Mouse (Mus musculus) CH12.LX (cell line): ENCODE data around the gene Gdpd5. TPM values are rescaled to one million over a fixed set of nuclear protein-coding genes. Genes with fewer than 3 reads are reported as not detected.

ENCODE experiments used
- DNase-seq: peaks from one replicate; pipeline ENCODE4 v3.0.0-alpha.2; 2013; ENCODE audit errors: extremely low read depth
- H3K27ac ChIP-seq: 2 replicates; pipeline ENCODE4 v1.5.1; 2012; ENCODE audit warnings: low read depth, mild to moderate bottlenecking, control low read depth, moderate library complexity; ENCODE audit not compliant: insufficient read depth
- H3K27me3 ChIP-seq: replicated peaks from 2 replicates; pipeline ENCODE3; 2012; ENCODE audit warnings: inconsistent platforms
- H3K36me3 ChIP-seq, 2 experiments: replicated peaks in 1 of 2; 2 replicates each; pipeline versions ENCODE3 to v1.6.1; 2012; ENCODE audit warnings: inconsistent platforms in 1 of 2, low read length in 1 of 2, mild to moderate bottlenecking in 1 of 2, mixed read lengths in 1 of 2, moderate library complexity in 1 of 2; ENCODE audit not compliant: control insufficient read depth in 1 of 2, insufficient read depth in 1 of 2
- H3K4me1 ChIP-seq, 2 experiments: 2 replicates each; pipeline ENCODE4 v1.6.1; 2012; ENCODE audit warnings: inconsistent platforms in 1 of 2, moderate library complexity in 1 of 2; ENCODE audit not compliant: insufficient read depth in 2 of 2, control insufficient read depth in 1 of 2
- H3K4me2 ChIP-seq: 2 replicates; pipeline ENCODE4 v1.6.1; 2012; ENCODE audit warnings: low read depth, mild to moderate bottlenecking, control low read depth; ENCODE audit not compliant: poor library complexity, insufficient read depth, severe bottlenecking
- H3K4me3 ChIP-seq, 3 experiments: fragments of 150-350 bp in 1 of 3; sonication (generic) in 1 of 3; replicated peaks in 1 of 3; 2 replicates each; pipeline versions ENCODE3 to v1.5.1; 2011 to 2012; ENCODE audit warnings: low read depth in 2 of 3, low read length in 2 of 3, mild to moderate bottlenecking in 2 of 3, moderate library complexity in 2 of 3, control low read depth in 1 of 3, improper control_type of control experiment in 1 of 3, inconsistent platforms in 1 of 3, mixed read lengths in 1 of 3; ENCODE audit not compliant: poor library complexity in 1 of 3
- H3K79me2 ChIP-seq: replicated peaks from 2 replicates; pipeline ENCODE4 v1.6.1; 2012; ENCODE audit warnings: mild to moderate bottlenecking, moderate library complexity; ENCODE audit not compliant: control insufficient read depth, poor library complexity, insufficient read depth, severe bottlenecking; ENCODE audit errors: extremely low read depth
- H3K9ac ChIP-seq: 2 replicates; pipeline ENCODE4 v1.6.1; 2012; ENCODE audit warnings: low read depth, mild to moderate bottlenecking, control low read depth, moderate library complexity; ENCODE audit not compliant: insufficient read depth
- H3K9me3 ChIP-seq: replicated peaks from 2 replicates; pipeline ENCODE3; 2012; ENCODE audit warnings: low read length, inconsistent platforms, mixed read lengths
- CHD1 ChIP-seq: IDR thresholded peaks from 2 replicates; pipeline ENCODE4 v1.6.1; 2012; ENCODE audit warnings: low read depth, low read length, improper control_type of control experiment, inconsistent platforms
- CHD2 ChIP-seq: IDR thresholded peaks from 2 replicates; pipeline ENCODE4 v1.6.1; 2011; ENCODE audit warnings: low read length, improper control_type of control experiment
- CTCF ChIP-seq, 2 experiments: IDR thresholded peaks in 1 of 2; conservative IDR thresholded peaks in 1 of 2; 2 replicates each; pipeline ENCODE4 v1.5.1; 2011 to 2012; ENCODE audit warnings: low read depth in 2 of 2, low read length in 2 of 2, improper control_type of control experiment in 1 of 2, inconsistent platforms in 1 of 2, mild to moderate bottlenecking in 1 of 2, moderate library complexity in 1 of 2
- ELF1 ChIP-seq: IDR thresholded peaks from 2 replicates; pipeline ENCODE4 v1.6.1; 2014; ENCODE audit warnings: low read depth, mild to moderate bottlenecking, inconsistent platforms, low read length, improper control_type of control experiment
- EP300 ChIP-seq: IDR thresholded peaks from 2 replicates; pipeline ENCODE4 v1.6.1; 2011; ENCODE audit warnings: low read length, improper control_type of control experiment
- ETS1 ChIP-seq: conservative IDR thresholded peaks from 2 replicates; pipeline ENCODE4 v1.6.1; 2012; ENCODE audit warnings: low read depth, mild to moderate bottlenecking, inconsistent platforms, low read length, improper control_type of control experiment, moderate library complexity
- GABPA ChIP-seq: IDR thresholded peaks from 2 replicates; pipeline ENCODE4 v1.6.1; 2012; ENCODE audit warnings: low read depth, low read length, improper control_type of control experiment, inconsistent platforms; ENCODE audit not compliant: insufficient replicate concordance
- HCFC1 ChIP-seq: IDR thresholded peaks from 2 replicates; pipeline ENCODE4 v1.6.1; 2012; ENCODE audit warnings: low read depth, mild to moderate bottlenecking, inconsistent platforms, low read length, improper control_type of control experiment
- JUN ChIP-seq: IDR thresholded peaks from 2 replicates; pipeline ENCODE4 v1.6.1; 2011; ENCODE audit warnings: low read depth, mild to moderate bottlenecking, low read length, improper control_type of control experiment, moderate library complexity; ENCODE audit not compliant: insufficient read depth
- JUND ChIP-seq: conservative IDR thresholded peaks from 2 replicates; pipeline ENCODE4 v1.6.1; 2011; ENCODE audit warnings: low read depth, low read length, improper control_type of control experiment
- KAT2A ChIP-seq: IDR thresholded peaks from 2 replicates; pipeline ENCODE4 v1.6.1; 2012; ENCODE audit warnings: low read length, improper control_type of control experiment, inconsistent platforms; ENCODE audit not compliant: insufficient replicate concordance
- MAZ ChIP-seq: IDR thresholded peaks from 2 replicates; pipeline ENCODE4 v1.6.1; 2012; ENCODE audit warnings: low read depth, mild to moderate bottlenecking, inconsistent platforms, low read length, improper control_type of control experiment, moderate library complexity
- MEF2A ChIP-seq: IDR thresholded peaks from 2 replicates; pipeline ENCODE4 v1.6.1; 2014; ENCODE audit warnings: low read depth, mild to moderate bottlenecking, inconsistent platforms, low read length, improper control_type of control experiment, borderline replicate concordance
- MXI1 ChIP-seq: IDR thresholded peaks from 2 replicates; pipeline ENCODE4 v1.6.1; 2011; ENCODE audit warnings: mild to moderate bottlenecking, low read depth, low read length, improper control_type of control experiment
- MYC ChIP-seq: IDR thresholded peaks from 2 replicates; pipeline ENCODE4 v1.6.1; 2011; ENCODE audit warnings: low read depth, mild to moderate bottlenecking, improper control_type of control experiment, low read length
- NRF1 ChIP-seq: IDR thresholded peaks from 2 replicates; pipeline ENCODE4 v1.6.1; 2014; ENCODE audit warnings: low read depth, mild to moderate bottlenecking, inconsistent platforms, low read length, improper control_type of control experiment, moderate library complexity
- POLR2A ChIP-seq: IDR thresholded peaks from 2 replicates; pipeline ENCODE4 v1.6.1; 2011; ENCODE audit warnings: low read depth, mild to moderate bottlenecking, improper control_type of control experiment, low read length
- POLR2AphosphoS2 ChIP-seq: IDR thresholded peaks from 2 replicates; pipeline ENCODE4 v1.6.1; 2011; ENCODE audit warnings: low read depth, low read length, improper control_type of control experiment
- RAD21 ChIP-seq: IDR thresholded peaks from 2 replicates; pipeline ENCODE4 v1.6.1; 2011; ENCODE audit warnings: low read depth, mild to moderate bottlenecking, low read length, improper control_type of control experiment, moderate library complexity
- RCOR1 ChIP-seq: conservative IDR thresholded peaks from 2 replicates; pipeline ENCODE4 v1.6.1; 2012; ENCODE audit warnings: low read depth, mild to moderate bottlenecking, inconsistent platforms, low read length, improper control_type of control experiment
- SIN3A ChIP-seq: IDR thresholded peaks from 2 replicates; pipeline ENCODE4 v1.6.1; 2012; ENCODE audit warnings: low read length, improper control_type of control experiment, inconsistent platforms
- SMC3 ChIP-seq: IDR thresholded peaks from 2 replicates; pipeline ENCODE4 v1.6.1; 2011; ENCODE audit warnings: low read depth, low read length, improper control_type of control experiment
- TBP ChIP-seq: conservative IDR thresholded peaks from 2 replicates; pipeline ENCODE4 v1.6.1; 2011; ENCODE audit warnings: low read depth, low read length, improper control_type of control experiment
- USF1 ChIP-seq: IDR thresholded peaks from 2 replicates; pipeline ENCODE4 v1.6.1; 2014; ENCODE audit warnings: low read depth, mild to moderate bottlenecking, inconsistent platforms, low read length, improper control_type of control experiment
- ZKSCAN1 ChIP-seq: IDR thresholded peaks from 2 replicates; pipeline ENCODE4 v1.6.1; 2012; ENCODE audit warnings: low read depth, inconsistent platforms, low read length, improper control_type of control experiment, borderline replicate concordance
- ZMIZ1 ChIP-seq: IDR thresholded peaks from 2 replicates; pipeline ENCODE4 v1.6.1; 2012; ENCODE audit warnings: low read depth, mild to moderate bottlenecking, inconsistent platforms, low read length, improper control_type of control experiment
- ZNF384 ChIP-seq: IDR thresholded peaks from 2 replicates; pipeline ENCODE4 v1.6.1; 2012; ENCODE audit warnings: low read depth, low read length, improper control_type of control experiment, inconsistent platforms
- dilution Hi-C: fragments of 300-500 bp; cut with MboI; formaldehyde crosslinking; loops from 2 replicates; pipeline ENCODE4 v1.14.3; 2020; ENCODE audit warnings: low sequenced_read_pairs; ENCODE audit not compliant: extremely low pct_unique_long_range_greater_than_20kb, extremely low pct_ligation_motif_present
- in situ Hi-C: fragments of 300-500 bp; cut with MboI; formaldehyde crosslinking; loops from 3 replicates; pipeline ENCODE4 v1.14.3; 2019; ENCODE audit warnings: low sequenced_read_pairs, low pct_ligation_motif_present, low pct_unique_long_range_greater_than_20kb, mixed read lengths
- polyA plus RNA-seq: library from polyadenylated mRNA; unstranded; fragments of >175 nt; gene quantifications from 2 replicates; pipeline ENCODE4 v1.2.1, GENCODE M21; 2012; ENCODE audit warnings: low read depth; ENCODE audit not compliant: insufficient read length
- total RNA-seq, 2 experiments: library from RNA; depleted of rRNA; stranded (reverse); fragments of 300-350 nt in 1 of 2; fragments of >200 nt in 1 of 2; gene quantifications; 2 replicates each; pipeline ENCODE4 v1.2.3; 2012 to 2014

The Gdpd5 gene
- total and polyA plus RNA-seq, 3 experiments: 2.4 to 9.1 (median 9.0) TPM

- TF ChIP-seq MEF2A: no peak
- TF ChIP-seq SIN3A: no peak
- no peak for TF ChIP-seq CHD1
- TF ChIP-seq EP300: no peak
- no peak for TF ChIP-seq MYC
- no peak for TF ChIP-seq NRF1
- TF ChIP-seq POLR2AphosphoS2: no peak
- no peak for TF ChIP-seq USF1
- no peak for TF ChIP-seq HCFC1
- TF ChIP-seq TBP: no peak
- TF ChIP-seq RAD21: no peak
- no peak for TF ChIP-seq ZNF384
- TF ChIP-seq KAT2A: no peak
- TF ChIP-seq GABPA: no peak
- no peak for TF ChIP-seq ZMIZ1
- no peak for TF ChIP-seq CHD2
- TF ChIP-seq RCOR1: no peak
- TF ChIP-seq MXI1: no peak
- no peak overlapping the region for H3K4me3 ChIP-seq
- peaks cover 9 to 12% of the 10 kb centered on the region in 2 experiments; a peak in 3 of 4 replicates for H3K4me1 ChIP-seq
- no peaks in the 10 kb centered on the region for H3K27me3 ChIP-seq
- H3K79me2 ChIP-seq: no peaks in the 10 kb centered on the region
- peaks cover 36 to 81% of the 10 kb centered on the region in 2 experiments for H3K36me3 ChIP-seq
- no peak overlapping the region for H3K9ac ChIP-seq
- dilution Hi-C loops: no loop called here
- no peak overlapping the region for H3K4me2 ChIP-seq
- no peak for DNase-seq
- in situ Hi-C loops: no loop called here
- H3K9me3 ChIP-seq: peaks cover 11% of the 10 kb centered on the region
- H3K27ac ChIP-seq: no peak overlapping the region
Observed at GRCm38 (mm10) chr7:99469680-99470405, 88.6 kb downstream of the Gdpd5 start.

- H3K36me3 ChIP-seq: peaks cover 45 to 86% of the 10 kb centered on the region in 2 experiments
Observed at GRCm38 (mm10) chr7:99471578-99471977, 90.4 kb downstream of the Gdpd5 start.

More at GRCm38 (mm10) chr7:99471578-99471977, 90.4 kb downstream of the Gdpd5 start:
- no peak for DNase-seq
- Histone ChIP-seq H3K27ac (no peak overlapping the region; the same call in 1 of the 2 replicates), H3K4me3 (no peak overlapping the region), H3K79me2 (peaks cover under 1% of the 10 kb centered on the region; the same call in 1 of the 2 replicates), H3K4me2 (no peak overlapping the region), H3K27me3 (no peaks in the 10 kb centered on the region), H3K9ac (no peak overlapping the region), H3K9me3 (peaks cover 11% of the 10 kb centered on the region), H3K4me1 (peaks cover 2 to 8% of the 10 kb centered on the region in 2 experiments; a peak in 2 of 4 replicates)
- TF ChIP-seq POLR2A (no peak), JUND (no peak), MEF2A (no peak), KAT2A (no peak), JUN (no peak), HCFC1 (no peak), ZKSCAN1 (no peak), ELF1 (no peak), MXI1 (no peak), SMC3 (no peak), MAZ (no peak), NRF1 (no peak), TBP (no peak), ETS1 (no peak), SIN3A (no peak), CTCF (conservative IDR thresholded peaks at IDR 0.05 in 1 of 2, IDR thresholded peaks at IDR 0.05 in 1 of 2; ENCODE audit: low read depth in 2 of 2, low read length in 2 of 2) (no peak), ZMIZ1 (no peak)
- in situ Hi-C loops: no loop called here
- dilution Hi-C loops: no loop called here
